Mouse (Mus musculus): ENCODE data around the gene Rxrb. TPM values are rescaled to one million over a fixed set of nuclear protein-coding genes. Genes with fewer than 3 reads are reported as not detected.

Rxrb gene
- polyA plus RNA-seq, 1 experiment from 2014 or later: 64.4 TPM

- Histone ChIP-seq H3K9ac (replicated peaks) (peak overlapping the region; percentile 73; the same call in 1 of the 2 replicates), H3K4me1 (replicated peaks) (peaks cover 62% of the 10 kb centered on the region), H3K4me2 (peak overlapping the region; percentile 99), H3K27me3 (no peaks in the 10 kb centered on the region), H3K36me3 (peaks cover 46% of the 10 kb centered on the region), H3K27ac (no peak overlapping the region), H3K4me3 (replicated peaks) (peak overlapping the region; percentile 87; the same call in 1 of the 2 replicates), H3K9me3 (no peaks in the 10 kb centered on the region)
- no peak for ATAC-seq (ENCODE audit: insufficient number of reproducible peaks, insufficient read depth, low FRiP score, low TSS enrichment, low read depth)
- WGBS: 43% methylated on average over 2 of the region's 2 CpGs
Measured at GRCm38 (mm10) chr17:34026221-34026620, 5.4 kb upstream of the Rxrb start.

- ATAC-seq (ENCODE audit: insufficient number of reproducible peaks, insufficient read depth, low FRiP score, low TSS enrichment, low read depth): no peak
- peak overlapping the region; percentile 73 for H3K9ac ChIP-seq (replicated peaks)
- no peaks in the 10 kb centered on the region for H3K27me3 ChIP-seq
- peaks cover 38% of the 10 kb centered on the region for H3K36me3 ChIP-seq
- peaks cover 62% of the 10 kb centered on the region for H3K4me1 ChIP-seq (replicated peaks)
- H3K27ac ChIP-seq: peak overlapping the region; percentile 88
- no peaks in the 10 kb centered on the region for H3K9me3 ChIP-seq
- WGBS: 9% methylated on average over 36 of the region's 36 CpGs
- peak overlapping the region; percentile 87 for H3K4me3 ChIP-seq (replicated peaks)
- H3K4me2 ChIP-seq: peak overlapping the region; percentile 99
Measured at GRCm38 (mm10) chr17:34026917-34027655, 4.5 kb upstream of the Rxrb start.

GRCm38 (mm10) chr17:34027656-34028223 lies 3.9 kb upstream of the Rxrb start, which contains the start of gene H2-Ke6:
TSS of gene H2-Ke6 (minus strand) at chr17:34028060.
- Histone ChIP-seq H3K4me2 (peak within 1 kb of the TSS; percentile 99), H3K9ac (replicated peaks) (peak within 1 kb of the TSS; percentile 73), H3K4me3 (replicated peaks) (peak within 1 kb of the TSS; percentile 87), H3K27ac (peak within 1 kb of the TSS; percentile 88), H3K27me3 (no peaks in the 10 kb centered on the region), H3K4me1 (replicated peaks) (peaks cover 66% of the 10 kb centered on the region), H3K36me3 (peaks cover 31% of the 10 kb centered on the region), H3K9me3 (no peaks in the 10 kb centered on the region)
- WGBS: under 1% methylated on average over 47 of the region's 49 CpGs
- ATAC-seq (ENCODE audit: insufficient number of reproducible peaks, insufficient read depth, low FRiP score, low TSS enrichment, low read depth): peak; percentile 75

GRCm38 (mm10) chr17:34028501-34029149 lies 3.0 kb upstream of the Rxrb start:
- Histone ChIP-seq H3K27me3 (no peaks in the 10 kb centered on the region), H3K4me3 (replicated peaks) (peak overlapping the region; percentile 87), H3K9ac (replicated peaks) (no peak overlapping the region), H3K4me1 (replicated peaks) (peaks cover 71% of the 10 kb centered on the region), H3K9me3 (no peaks in the 10 kb centered on the region), H3K27ac (peak overlapping the region; percentile 69), H3K4me2 (peak overlapping the region; percentile 99), H3K36me3 (peaks cover 31% of the 10 kb centered on the region)
- WGBS: 73% methylated on average over 17 of the region's 17 CpGs
- ATAC-seq (ENCODE audit: insufficient number of reproducible peaks, insufficient read depth, low FRiP score, low TSS enrichment, low read depth): no peak

GRCm38 (mm10) chr17:34029150-34029889 lies 2.3 kb upstream of the Rxrb start:
- no peaks in the 10 kb centered on the region for H3K27me3 ChIP-seq

GRCm38 (mm10) chr17:34029890-34030595 lies 1.6 kb upstream of the Rxrb start:
- Histone ChIP-seq H3K4me1 (replicated peaks) (peaks cover 66% of the 10 kb centered on the region), H3K4me2 (peak overlapping the region; percentile 99), H3K27me3 (no peaks in the 10 kb centered on the region), H3K4me3 (replicated peaks) (peak overlapping the region; percentile 88), H3K27ac (no peak overlapping the region), H3K9ac (replicated peaks) (peak overlapping the region; percentile 94), H3K36me3 (peaks cover 45% of the 10 kb centered on the region), H3K9me3 (no peaks in the 10 kb centered on the region)
- no peak for ATAC-seq (ENCODE audit: insufficient number of reproducible peaks, insufficient read depth, low FRiP score, low TSS enrichment, low read depth)
- 83% methylated on average over 21 of the region's 21 CpGs for WGBS

More at GRCm38 (mm10) chr17:34029150-34029889, 2.3 kb upstream of the Rxrb start:
- Histone ChIP-seq H3K36me3 (peaks cover 38% of the 10 kb centered on the region), H3K4me3 (replicated peaks) (peak overlapping the region; percentile 88), H3K4me2 (peak overlapping the region; percentile 99), H3K27ac (0 out of 2 replicates have a peak overlapping the region, but pooled peaks have one; percentile 69), H3K9me3 (no peaks in the 10 kb centered on the region), H3K9ac (replicated peaks) (no peak overlapping the region), H3K4me1 (replicated peaks) (peaks cover 66% of the 10 kb centered on the region)
- ATAC-seq (ENCODE audit: insufficient number of reproducible peaks, insufficient read depth, low FRiP score, low TSS enrichment, low read depth): no peak
- WGBS: 90% methylated on average over 18 of the region's 18 CpGs

- peak overlapping the region; percentile 99 for H3K4me2 ChIP-seq
- H3K4me1 ChIP-seq (replicated peaks): peaks cover 57% of the 10 kb centered on the region
- ATAC-seq (ENCODE audit: insufficient number of reproducible peaks, insufficient read depth, low FRiP score, low TSS enrichment, low read depth): no peak
- peak overlapping the region; percentile 95 for H3K27ac ChIP-seq
- peaks cover 54% of the 10 kb centered on the region for H3K36me3 ChIP-seq
- no peaks in the 10 kb centered on the region for H3K9me3 ChIP-seq
- 6% methylated on average over 20 of the region's 20 CpGs for WGBS
- H3K9ac ChIP-seq (replicated peaks): peak overlapping the region; percentile 94
- H3K27me3 ChIP-seq: no peaks in the 10 kb centered on the region
- peak overlapping the region; percentile 88 for H3K4me3 ChIP-seq (replicated peaks)
Measured at GRCm38 (mm10) chr17:34030861-34031326, 718 bp upstream of the Rxrb start.

GRCm38 (mm10) chr17:34032174-34032632 lies 591 bp downstream of the Rxrb start:
- H3K27ac ChIP-seq: peak overlapping the region; percentile 95
- peaks cover 44% of the 10 kb centered on the region for H3K4me1 ChIP-seq (replicated peaks)
- H3K9me3 ChIP-seq: no peaks in the 10 kb centered on the region
- peak overlapping the region; percentile 94 for H3K9ac ChIP-seq (replicated peaks)
- H3K27me3 ChIP-seq: no peaks in the 10 kb centered on the region
- peaks cover 67% of the 10 kb centered on the region for H3K36me3 ChIP-seq
- peak overlapping the region; percentile 88 for H3K4me3 ChIP-seq (replicated peaks)
- WGBS: 0% methylated on average over 25 of the region's 48 CpGs
- peak overlapping the region; percentile 99 for H3K4me2 ChIP-seq
- ATAC-seq (ENCODE audit: insufficient number of reproducible peaks, insufficient read depth, low FRiP score, low TSS enrichment, low read depth): no peak

- 57% methylated on average over 9 of the region's 9 CpGs for WGBS
- H3K4me3 ChIP-seq (replicated peaks): peak overlapping the region; percentile 88
- no peaks in the 10 kb centered on the region for H3K9me3 ChIP-seq
- H3K27me3 ChIP-seq: peaks cover 4% of the 10 kb centered on the region
- H3K4me2 ChIP-seq: peak overlapping the region; percentile 99
- ATAC-seq (ENCODE audit: insufficient number of reproducible peaks, insufficient read depth, low FRiP score, low TSS enrichment, low read depth): no peak
- peak overlapping the region; percentile 29 for H3K27ac ChIP-seq
- peaks cover 73% of the 10 kb centered on the region for H3K36me3 ChIP-seq
- H3K4me1 ChIP-seq (replicated peaks): peaks cover 47% of the 10 kb centered on the region
- H3K9ac ChIP-seq (replicated peaks): peak overlapping the region; percentile 94
Measured at GRCm38 (mm10) chr17:34032806-34033205, 1.2 kb downstream of the Rxrb start.

- no peak for ATAC-seq (ENCODE audit: insufficient number of reproducible peaks, insufficient read depth, low FRiP score, low TSS enrichment, low read depth)
- H3K9me3 ChIP-seq: no peaks in the 10 kb centered on the region
- WGBS: 91% methylated on average over 9 of the region's 9 CpGs
- H3K4me3 ChIP-seq (replicated peaks): peak overlapping the region; percentile 88; the same call in 1 of the 2 replicates
- H3K4me1 ChIP-seq (replicated peaks): peaks cover 47% of the 10 kb centered on the region
- H3K9ac ChIP-seq (replicated peaks): no peak overlapping the region
- peaks cover 10% of the 10 kb centered on the region for H3K27me3 ChIP-seq
- peaks cover 73% of the 10 kb centered on the region for H3K36me3 ChIP-seq
- peak overlapping the region; percentile 99 for H3K4me2 ChIP-seq
- no peak overlapping the region for H3K27ac ChIP-seq
Measured at GRCm38 (mm10) chr17:34033441-34033840, 1.8 kb downstream of the Rxrb start.
